Mouse (Mus musculus) c-Kit-positive CD71-positive TER-119-negative erythroid progenitor cells, embryonic 14.5 days (primary cell): ENCODE data around the gene Tgfbr2.
"Not testable (repeated sequence)": the region's sequence is repeated elsewhere in the genome, so short reads cannot be mapped to it uniquely, and the experiment has no call there.

Experiments used
- DNase-seq: peaks from one replicate; pipeline ENCODE4 v3.0.0-alpha.2; 2013; ENCODE audit warnings: low read depth

Gene Tgfbr2

DNA sequence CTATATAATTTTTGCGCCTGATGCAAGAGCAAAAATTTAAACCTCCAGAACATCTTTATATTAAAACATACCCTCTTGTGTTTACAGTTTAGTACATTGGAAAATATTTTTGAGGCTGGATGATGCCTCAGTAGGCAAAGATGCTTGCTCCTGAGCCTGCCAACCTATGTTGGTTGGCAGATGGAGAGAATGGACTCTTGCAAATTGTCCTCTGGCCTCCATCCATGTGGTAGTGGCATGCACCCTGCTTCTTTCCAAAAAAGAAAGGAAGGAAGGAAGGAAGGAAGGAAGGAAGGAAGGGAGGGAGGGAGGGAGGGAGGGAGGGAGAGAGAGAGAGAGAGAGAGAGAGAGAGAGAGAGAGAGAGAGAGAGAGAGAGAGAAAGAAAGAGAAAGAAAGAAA lies 103.6 kb downstream of the Tgfbr2 start:
- not testable (repeated sequence) for DNase-seq

DNA sequence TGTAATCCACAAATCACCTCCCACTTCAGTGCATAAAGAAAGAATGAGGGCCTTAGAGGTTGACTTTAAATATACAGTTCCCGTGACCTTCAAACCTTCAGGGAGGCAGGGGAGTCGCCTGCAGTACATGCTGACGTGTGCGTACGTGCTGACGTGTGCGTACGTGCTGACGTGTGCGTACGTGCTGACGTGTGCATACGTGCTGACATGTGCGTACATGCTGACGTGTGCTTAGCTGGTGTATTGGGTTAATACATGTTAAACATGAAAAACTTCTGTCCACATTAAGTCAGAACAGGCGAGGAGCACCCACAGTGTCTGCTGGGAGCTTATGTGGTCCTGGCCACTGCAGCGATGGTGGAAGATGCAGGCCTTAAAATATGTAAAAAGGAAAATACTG lies 110.4 kb downstream of the Tgfbr2 start:
- DNase-seq: no peak

DNA sequence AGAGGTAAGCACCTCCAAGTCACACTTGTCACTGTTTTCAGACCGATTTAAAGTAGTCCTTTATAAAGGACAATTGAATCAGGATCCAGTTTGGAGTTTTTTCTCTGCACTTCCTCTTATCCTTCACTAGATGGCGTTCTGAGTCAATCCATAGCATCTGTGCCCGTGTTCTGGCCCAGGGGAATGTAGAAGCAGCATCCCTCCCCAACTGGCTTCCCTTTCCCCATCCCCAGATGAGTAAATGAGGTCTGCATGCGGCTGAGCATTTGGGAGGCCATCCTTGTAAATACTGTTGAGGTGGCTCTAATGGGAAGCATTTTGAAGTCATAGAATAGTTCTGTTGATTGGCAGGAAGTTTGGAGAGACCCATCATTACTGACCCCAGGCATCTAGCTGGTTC lies 114.5 kb downstream of the Tgfbr2 start:
- no peak for DNase-seq

DNA sequence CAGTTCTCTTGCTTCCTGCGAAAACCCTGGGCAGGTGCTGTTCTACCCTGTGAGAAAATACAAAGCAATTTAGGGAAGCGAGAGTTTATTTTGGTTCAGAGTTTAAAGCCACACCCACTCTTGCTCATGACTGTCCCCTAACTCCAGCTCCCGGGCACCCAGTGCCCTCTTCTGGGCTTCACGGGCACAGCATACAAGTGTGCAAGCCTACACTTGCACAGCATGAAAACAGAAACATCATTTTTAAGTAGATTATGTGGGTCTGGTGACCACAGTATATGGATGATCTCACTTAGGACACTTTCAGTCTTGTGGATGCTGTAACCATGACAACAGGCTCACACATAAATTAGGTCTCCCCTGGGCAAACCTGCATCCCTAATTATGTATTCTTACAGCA lies 116.0 kb downstream of the Tgfbr2 start:
- DNase-seq: no peak

DNA sequence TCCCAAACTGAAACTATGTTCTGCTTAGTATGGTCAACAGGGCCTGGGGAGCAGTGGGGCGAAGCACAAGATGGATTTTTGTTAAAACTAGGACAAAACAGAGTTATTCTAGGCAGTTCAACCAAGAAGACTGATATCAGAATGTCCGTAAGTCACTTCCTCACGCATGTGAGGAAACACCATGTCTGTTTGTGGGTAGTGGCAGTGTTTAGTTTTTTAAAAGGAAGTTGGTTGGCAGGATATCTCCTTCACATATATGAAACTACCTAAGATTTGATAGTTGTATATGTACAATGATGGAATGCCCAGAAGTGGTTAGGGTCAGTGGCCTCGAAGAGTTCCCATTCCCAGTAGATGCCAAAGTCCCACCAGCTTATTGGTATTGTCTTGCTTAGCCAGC lies 116.7 kb downstream of the Tgfbr2 start:
- no peak for DNase-seq

GRCm38 (mm10) chr9:116053976-116054375 lies 121.2 kb downstream of the Tgfbr2 start:
- no peak for DNase-seq

- DNase-seq: no peak
Observed at GRCm38 (mm10) chr9:116049985-116050384, 125.2 kb downstream of the Tgfbr2 start.

- peak; percentile 16 for DNase-seq
Observed at GRCm38 (mm10) chr9:116041787-116042186, 133.4 kb downstream of the Tgfbr2 start.

- no peak for DNase-seq
Observed at GRCm38 (mm10) chr9:116041369-116041768, 133.8 kb downstream of the Tgfbr2 start.

DNA sequence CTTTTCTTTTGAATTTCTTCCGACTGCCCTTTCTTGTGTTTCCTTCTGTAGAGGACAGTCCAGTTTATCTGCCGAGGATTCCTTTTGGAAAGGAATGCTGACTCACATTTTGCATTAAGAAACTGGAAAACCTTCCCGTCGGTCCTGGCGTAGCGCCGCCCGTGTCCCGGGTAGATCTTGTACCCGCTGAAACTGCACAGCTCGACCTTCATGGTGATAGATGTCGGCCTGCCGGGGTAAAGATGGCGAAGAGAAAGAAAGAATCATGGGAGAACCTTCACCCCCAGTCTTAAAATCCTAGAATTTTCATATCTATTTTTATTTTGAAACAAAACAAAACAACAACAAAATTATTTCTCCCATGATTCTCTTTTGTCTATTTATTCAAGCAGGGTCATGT lies 134.3 kb downstream of the Tgfbr2 start:
- DNase-seq: not testable (repeated sequence)

- no peak for DNase-seq
Observed at GRCm38 (mm10) chr9:116039981-116040380, 135.2 kb downstream of the Tgfbr2 start.

DNA sequence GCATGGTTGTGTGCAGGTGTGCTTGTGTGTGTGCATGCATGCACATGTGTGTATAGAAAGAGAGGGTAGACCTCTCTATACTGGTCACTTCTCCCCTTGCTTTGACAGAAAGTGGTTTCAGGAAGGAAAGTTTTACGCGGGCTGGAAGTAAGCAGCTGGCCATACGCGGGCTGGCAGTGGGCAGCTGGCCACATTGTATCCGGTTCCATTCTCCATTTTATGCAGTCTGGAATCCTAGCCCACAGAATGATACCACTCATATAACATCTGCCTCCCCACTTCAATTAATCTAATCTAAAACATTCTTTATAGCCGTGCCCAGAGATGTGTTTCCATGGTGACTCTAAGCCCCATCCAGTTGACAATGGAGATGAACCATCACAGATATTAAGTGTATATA lies 136.9 kb downstream of the Tgfbr2 start:
- DNase-seq: no peak
